Mouse (Mus musculus): ENCODE measurements around the gene Olfr1000. TPM values are rescaled to one million over a fixed set of nuclear protein-coding genes. Genes with fewer than 3 reads are reported as not detected.
"Not testable (repeated sequence)": the region's sequence is repeated elsewhere in the genome, so short reads cannot be mapped to it uniquely, and the experiment has no call there.

Olfr1000 gene
- total RNA-seq (2021), result not detected in 2 replicates
- long read RNA-seq, experiment 1, result 0 reads
- long read RNA-seq, experiment 2, result 0 reads

DNA sequence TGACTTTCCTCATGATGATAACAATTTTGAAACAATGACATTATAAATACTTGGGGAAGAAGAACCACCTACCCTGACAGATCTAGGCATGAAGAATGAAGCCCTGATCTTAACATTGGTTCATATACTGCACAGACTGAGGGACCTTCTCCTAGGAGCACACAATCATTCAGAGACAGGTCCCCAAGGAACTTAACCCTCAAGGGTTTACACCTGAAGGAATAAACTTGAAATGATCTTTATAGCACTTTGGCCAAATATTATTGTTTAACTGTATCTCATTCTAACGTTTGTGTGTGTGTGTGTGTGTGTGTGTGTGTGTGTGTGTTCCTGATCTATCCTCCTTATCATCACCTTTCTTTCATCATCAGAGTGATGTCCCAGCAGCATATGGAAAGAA lies at the start of gene Olfr1000:
Olfr1000 (minus strand) TSS at position 101 of the 400 bp plus-strand sequence.
- DNase-seq, result no peak

- no peak for DNase-seq
Observed at GRCm38 (mm10) chr2:85650604-85651003, 38.9 kb upstream of the Olfr1000 start, which contains the start of gene Olfr1002. TSS of gene Olfr1002 (minus strand) at chr2:85650704.

- not testable (repeated sequence) for DNase-seq
Observed at GRCm38 (mm10) chr2:85588648-85589047, 23.1 kb downstream of the Olfr1000 start, which contains the start of gene Olfr998. TSS of gene Olfr998 (plus strand) at chr2:85588948.

- DNase-seq, result no peak
Observed at GRCm38 (mm10) chr2:85578915-85579314, 32.8 kb downstream of the Olfr1000 start, which contains the start of gene Olfr996. TSS of gene Olfr996 (plus strand) at chr2:85579215.

DNA sequence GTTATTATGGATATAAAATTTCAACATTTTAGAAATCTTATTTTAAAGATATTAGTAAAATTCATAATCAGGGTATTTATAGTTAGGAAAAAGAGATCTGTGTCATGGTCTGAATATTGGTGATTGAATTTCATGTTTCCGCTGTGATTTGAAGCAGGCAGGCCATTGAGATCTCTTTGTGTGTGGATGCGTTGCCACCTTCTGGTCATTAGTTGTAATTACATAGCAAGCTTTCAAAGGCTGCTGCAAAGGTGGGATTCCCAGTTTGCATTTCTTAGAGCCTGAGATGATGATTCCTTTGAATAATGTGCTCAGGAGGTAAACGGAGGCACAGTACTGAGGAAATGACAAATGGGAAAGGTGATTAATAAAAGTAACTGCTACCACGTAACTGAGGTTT lies 50.5 kb downstream of the Olfr1000 start:
- peak; percentile 55 for DNase-seq

DNA sequence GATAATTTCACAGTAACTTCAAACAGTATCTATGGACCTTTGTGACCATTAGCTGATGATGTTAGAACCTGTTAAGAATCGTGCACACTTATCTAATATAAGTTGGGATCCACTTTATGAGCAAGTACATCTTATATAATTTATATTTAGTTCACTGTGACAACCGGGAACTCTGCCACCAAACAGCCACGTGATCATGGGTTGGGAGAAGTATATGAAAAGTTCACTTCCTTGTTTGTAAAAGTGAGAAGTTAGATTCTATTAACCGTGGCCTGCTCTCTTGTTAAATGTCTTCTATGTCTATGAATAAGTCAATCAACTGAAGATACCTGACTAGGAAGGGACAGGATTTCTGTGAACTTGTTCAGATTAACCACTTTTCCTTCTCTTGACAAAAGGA lies 51.5 kb downstream of the Olfr1000 start:
- DNase-seq, result no peak

Other genes starting within 250 kb of the Olfr1000 start
- not detected in 2 replicates for gene Olfr988, start 248.7 kb downstream of the Olfr1000 start, total RNA-seq (2021)
- gene Olfr992, start 202.4 kb downstream of the Olfr1000 start, total RNA-seq (2021), result not detected in 2 replicates
- gene Olfr993, start 197.0 kb downstream of the Olfr1000 start, total RNA-seq (2021), result not detected in 2 replicates
- not detected in 2 replicates for gene Olfr994, start 175.5 kb downstream of the Olfr1000 start, total RNA-seq (2021)
- not detected in 2 replicates for gene Olfr995, start 168.3 kb downstream of the Olfr1000 start, total RNA-seq (2021)
- 0.22 TPM in 1 of 2 replicates, not detected in the other for gene 4833423E24Rik, start 92.9 kb downstream of the Olfr1000 start, total RNA-seq (2021)
- not detected in 2 replicates for gene Olfr996, start 32.7 kb downstream of the Olfr1000 start, total RNA-seq (2021)
- not detected in 2 replicates for gene Olfr998, start 23.0 kb downstream of the Olfr1000 start, total RNA-seq (2021)
- gene Olfr1002, start 38.8 kb upstream of the Olfr1000 start, total RNA-seq (2021), result not detected in 2 replicates
- not detected in 2 replicates for gene Olfr154, start 52.6 kb upstream of the Olfr1000 start, total RNA-seq (2021)
- gene Olfr1006, start 66.9 kb upstream of the Olfr1000 start, total RNA-seq (2021), result not detected in 2 replicates
- not detected in 2 replicates for gene Olfr1008, start 77.5 kb upstream of the Olfr1000 start, total RNA-seq (2021)
- gene Olfr1009, start 103.5 kb upstream of the Olfr1000 start, total RNA-seq (2021), result 0.22 TPM in 1 of 2 replicates, not detected in the other
- gene Olfr1012, start 150.9 kb upstream of the Olfr1000 start, total RNA-seq (2021), result not detected in 2 replicates
- gene Olfr1013, start 155.2 kb upstream of the Olfr1000 start, total RNA-seq (2021), result 0.11 TPM in 1 of 2 replicates, not detected in the other
- not detected in 2 replicates for gene Olfr1014, start 160.8 kb upstream of the Olfr1000 start, total RNA-seq (2021)
- not detected in 2 replicates for gene Olfr1015, start 170.1 kb upstream of the Olfr1000 start, total RNA-seq (2021)
- not detected in 2 replicates for gene Olfr1016, start 190.6 kb upstream of the Olfr1000 start, total RNA-seq (2021)
- not detected in 2 replicates for gene Olfr1018, start 206.6 kb upstream of the Olfr1000 start, total RNA-seq (2021)
- not detected in 2 replicates for gene Olfr1019, start 233.6 kb upstream of the Olfr1000 start, total RNA-seq (2021)
- gene Olfr1020, start 235.1 kb upstream of the Olfr1000 start, total RNA-seq (2021), result not detected in 2 replicates

All from adrenal gland, postnatal 14 days (tissue).